Mouse (Mus musculus): Measurements from ENCODE around the gene Pop5. TPM values are rescaled to one million over a fixed set of nuclear protein-coding genes. Genes with fewer than 3 reads are reported as not detected.
A peak's percentile ranks its signal among the peaks of the same experiment; 100 is the strongest.

Gene Pop5
- polyA plus RNA-seq (2015; fragmentation: Nextera tagmentation; extraction: Ambion mirVana), result 117 and 127 TPM in 2 replicates

DNA sequence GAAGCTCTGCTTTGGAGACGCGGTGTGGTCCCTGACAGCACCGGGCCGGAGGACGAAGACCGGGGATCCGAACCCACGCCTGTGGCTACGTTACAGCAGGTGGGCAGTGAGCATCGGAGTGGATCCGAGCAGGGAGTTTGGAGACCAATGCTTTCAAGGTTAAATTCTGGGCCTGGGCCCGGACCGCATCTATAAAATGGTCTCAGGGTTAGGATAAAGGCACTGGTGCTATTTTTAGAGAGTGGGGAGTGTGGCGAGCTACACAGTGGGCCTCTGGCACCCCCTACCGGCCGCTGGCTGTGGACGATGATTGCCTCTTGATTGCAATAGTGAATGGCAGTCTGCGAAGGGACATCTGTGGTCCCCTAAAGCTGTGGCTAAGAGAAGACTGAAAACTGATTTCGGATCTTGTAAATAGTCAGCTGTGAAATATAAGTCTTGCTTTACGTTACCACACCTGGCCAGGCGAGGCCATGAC is at the start of gene Pop5:
Gene Pop5, plus strand, starts transcription at position 51 of the 478 bp plus-strand sequence.
- WGBS, result 1% methylated on average over 21 of the region's 21 CpGs
- H3K4me2 ChIP-seq, result peak within 1 kb of the TSS; percentile 79
- peak within 1 kb of the TSS; percentile 42 for H3K9ac ChIP-seq (replicated peaks)
- no peaks in the 10 kb centered on the region for H3K9me3 ChIP-seq (replicated peaks)
- H3K4me1 ChIP-seq, result peaks cover 31% of the 10 kb centered on the region
- H3K27ac ChIP-seq (replicated peaks), result peak within 1 kb of the TSS; percentile 74
- no peaks in the 10 kb centered on the region for H3K27me3 ChIP-seq (replicated peaks)
- H3K4me3 ChIP-seq (replicated peaks), result peak within 1 kb of the TSS; percentile 50
- peaks cover 9% of the 10 kb centered on the region for H3K36me3 ChIP-seq
- ATAC-seq (ENCODE audit: low FRiP score), result peak; percentile 76

DNA sequence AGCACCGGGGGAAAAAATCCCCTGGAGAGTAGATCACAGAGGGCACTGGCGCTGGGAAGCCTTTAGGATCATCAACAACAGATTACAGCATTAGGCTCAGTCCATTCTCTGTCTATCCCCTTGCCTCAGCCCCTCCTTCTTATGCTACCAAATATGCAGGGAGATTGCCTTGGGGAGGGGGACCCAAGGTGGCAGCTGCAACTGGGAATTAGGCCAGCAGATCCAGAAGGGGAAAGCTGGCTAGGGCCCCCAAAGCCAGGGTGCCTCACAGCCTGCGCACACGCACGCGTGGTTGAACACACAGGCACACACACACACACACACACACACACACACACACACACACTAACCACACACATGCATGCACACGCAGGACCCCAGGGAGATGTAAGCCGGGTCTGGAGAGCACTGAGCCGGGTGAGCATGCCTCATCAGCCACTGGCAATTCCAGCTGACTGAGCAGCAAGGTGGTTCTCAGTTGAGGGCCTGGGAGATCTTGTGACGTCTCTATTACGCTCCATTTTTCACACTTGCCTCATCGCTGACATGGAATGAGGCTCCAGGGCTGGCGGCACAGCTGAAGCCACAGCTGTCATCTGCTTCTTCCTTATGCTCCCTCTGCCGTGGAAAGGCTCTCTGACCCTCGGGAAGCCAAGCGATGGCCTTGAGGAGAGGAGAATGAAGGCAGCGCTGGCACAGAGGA is 49.1 kb upstream of the Pop5 start:
- Histone ChIP-seq H3K27me3 (replicated peaks) (peaks cover 5% of the 10 kb centered on the region; the same call in 1 of the 2 replicates), H3K36me3 (no peaks in the 10 kb centered on the region), H3K27ac (replicated peaks) (peak overlapping the region; percentile 70), H3K4me3 (replicated peaks) (0 out of 2 replicates have a peak overlapping the region, but pooled peaks have one; percentile 12), H3K9me3 (replicated peaks) (no peaks in the 10 kb centered on the region), H3K4me1 (peaks cover 75% of the 10 kb centered on the region), H3K9ac (replicated peaks) (peak overlapping the region; percentile 26; the same call in 1 of the 2 replicates), H3K4me2 (peak overlapping the region; percentile 45)
- whole genome bisulfite sequencing, result 21% methylated on average over 17 of the region's 17 CpGs
- ATAC-seq (ENCODE audit: low FRiP score), result peak; percentile 55; the same call in 1 of the 2 replicates

DNA sequence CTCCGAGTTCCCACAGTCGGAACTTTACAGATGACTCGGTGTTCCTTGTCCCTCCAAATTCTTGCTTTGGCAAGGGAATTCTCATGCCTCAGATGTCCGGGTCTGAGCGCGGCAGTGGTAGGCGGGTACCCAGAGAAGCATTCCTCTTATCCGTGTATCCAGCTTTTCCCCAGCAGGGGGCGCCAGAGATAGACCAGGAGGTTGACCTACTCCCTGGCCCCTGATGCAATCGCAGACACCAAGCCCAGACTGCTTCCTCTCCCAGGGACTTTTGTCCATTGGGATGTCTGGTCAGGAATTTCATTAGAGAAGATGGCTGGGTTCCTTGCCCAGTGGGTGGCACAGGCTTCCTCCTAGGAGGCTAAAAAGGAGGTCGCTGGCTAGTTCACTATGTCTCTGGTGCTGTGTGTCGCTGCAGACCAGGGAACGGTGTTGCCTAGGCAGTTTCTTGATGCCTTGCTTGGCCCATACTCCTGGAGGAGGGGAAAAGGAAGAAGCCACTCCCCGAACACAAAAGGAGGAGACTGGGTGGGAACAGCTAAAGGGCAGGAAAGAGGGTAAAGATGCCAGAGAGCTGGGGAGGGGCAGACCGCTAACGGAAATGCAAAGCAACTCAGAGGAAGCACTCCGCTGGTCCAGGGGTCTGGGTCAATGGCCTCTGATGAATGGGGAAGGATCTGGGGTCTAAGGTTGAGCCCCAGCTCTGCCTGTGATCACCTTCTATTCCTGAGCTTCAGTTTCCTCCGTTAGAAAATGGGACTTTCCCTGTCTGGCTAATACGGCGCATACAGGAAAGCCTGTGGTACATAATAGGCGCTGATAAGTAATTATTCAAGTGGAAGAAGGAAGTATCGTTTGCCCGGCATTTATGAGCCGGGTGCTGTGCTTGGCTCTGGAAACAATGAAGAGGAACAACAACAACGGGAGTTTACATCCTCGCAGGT is 48.2 kb upstream of the Pop5 start:
- peaks cover 5% of the 10 kb centered on the region; the same call in 1 of the 2 replicates for H3K27me3 ChIP-seq (replicated peaks)
- 0 out of 2 replicates have a peak overlapping the region, but pooled peaks have one; percentile 12 for H3K4me3 ChIP-seq (replicated peaks)
- peak; percentile 77 for ATAC-seq (ENCODE audit: low FRiP score)
- H3K9me3 ChIP-seq (replicated peaks), result no peaks in the 10 kb centered on the region
- WGBS, result 11% methylated on average over 26 of the region's 26 CpGs
- H3K36me3 ChIP-seq, result no peaks in the 10 kb centered on the region
- H3K4me2 ChIP-seq, result peak overlapping the region; percentile 45
- H3K27ac ChIP-seq (replicated peaks), result peak overlapping the region; percentile 70
- 0 out of 2 replicates have a peak overlapping the region, but pooled peaks have one; percentile 5 for H3K9ac ChIP-seq (replicated peaks)
- peaks cover 81% of the 10 kb centered on the region for H3K4me1 ChIP-seq

DNA sequence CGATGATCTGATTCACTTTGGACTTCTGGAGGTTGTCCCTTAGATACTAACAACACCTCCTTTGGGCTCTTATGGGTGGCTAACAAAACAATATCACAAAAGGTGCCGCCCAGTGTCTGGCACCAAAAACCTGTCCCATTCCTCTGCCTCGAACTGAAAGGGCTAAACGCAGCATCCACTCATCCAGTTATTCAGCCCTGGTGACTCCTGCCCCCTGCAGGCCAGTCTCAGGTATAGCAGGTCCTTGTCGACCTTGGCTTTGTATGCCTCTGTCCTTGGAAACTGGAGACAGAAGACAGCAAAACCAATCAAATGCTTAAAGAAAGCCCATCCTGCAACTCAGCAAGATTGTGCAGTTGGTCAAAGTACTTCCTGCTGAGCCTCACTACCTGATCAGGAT is 46.8 kb upstream of the Pop5 start:
- no peaks in the 10 kb centered on the region for H3K36me3 ChIP-seq
- no peak overlapping the region for H3K27ac ChIP-seq (replicated peaks)
- no peak overlapping the region for H3K4me3 ChIP-seq (replicated peaks)
- WGBS, result 48% methylated on average over 5 of the region's 5 CpGs
- H3K4me2 ChIP-seq, result no peak overlapping the region
- peaks cover 5% of the 10 kb centered on the region; the same call in 1 of the 2 replicates for H3K27me3 ChIP-seq (replicated peaks)
- ATAC-seq (ENCODE audit: low FRiP score), result no peak
- no peaks in the 10 kb centered on the region for H3K9me3 ChIP-seq (replicated peaks)
- H3K9ac ChIP-seq (replicated peaks), result no peak overlapping the region
- peaks cover 80% of the 10 kb centered on the region for H3K4me1 ChIP-seq

DNA sequence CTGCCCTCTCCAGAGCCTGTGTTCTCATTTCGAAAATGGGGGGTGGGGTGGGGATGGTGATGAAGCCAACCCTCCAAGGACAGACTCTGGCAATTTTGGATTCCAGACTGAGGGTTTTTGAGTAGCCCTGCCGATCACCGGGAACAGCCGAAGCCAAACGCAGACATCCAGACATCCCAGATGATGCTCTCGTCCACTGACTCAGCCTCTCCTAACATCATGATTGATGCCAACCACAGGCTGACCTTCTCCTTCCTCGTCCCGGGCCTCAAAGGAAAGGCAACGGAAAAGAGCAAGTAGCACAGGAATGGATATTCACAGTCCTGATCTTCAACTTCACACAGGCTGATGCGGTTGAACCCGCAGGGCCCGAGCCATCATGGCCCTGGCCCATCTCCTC is 45.6 kb upstream of the Pop5 start:
- 77% methylated on average over 12 of the region's 12 CpGs for WGBS
- no peak for ATAC-seq (ENCODE audit: low FRiP score)
- peaks cover 75% of the 10 kb centered on the region for H3K4me1 ChIP-seq
- peaks cover 5% of the 10 kb centered on the region; the same call in 1 of the 2 replicates for H3K27me3 ChIP-seq (replicated peaks)
- no peak overlapping the region for H3K27ac ChIP-seq (replicated peaks)
- H3K36me3 ChIP-seq, result no peaks in the 10 kb centered on the region
- no peak overlapping the region for H3K9ac ChIP-seq (replicated peaks)
- peak overlapping the region; percentile 9; the same call in 1 of the 2 replicates for H3K4me2 ChIP-seq
- H3K4me3 ChIP-seq (replicated peaks), result no peak overlapping the region
- no peaks in the 10 kb centered on the region for H3K9me3 ChIP-seq (replicated peaks)

DNA sequence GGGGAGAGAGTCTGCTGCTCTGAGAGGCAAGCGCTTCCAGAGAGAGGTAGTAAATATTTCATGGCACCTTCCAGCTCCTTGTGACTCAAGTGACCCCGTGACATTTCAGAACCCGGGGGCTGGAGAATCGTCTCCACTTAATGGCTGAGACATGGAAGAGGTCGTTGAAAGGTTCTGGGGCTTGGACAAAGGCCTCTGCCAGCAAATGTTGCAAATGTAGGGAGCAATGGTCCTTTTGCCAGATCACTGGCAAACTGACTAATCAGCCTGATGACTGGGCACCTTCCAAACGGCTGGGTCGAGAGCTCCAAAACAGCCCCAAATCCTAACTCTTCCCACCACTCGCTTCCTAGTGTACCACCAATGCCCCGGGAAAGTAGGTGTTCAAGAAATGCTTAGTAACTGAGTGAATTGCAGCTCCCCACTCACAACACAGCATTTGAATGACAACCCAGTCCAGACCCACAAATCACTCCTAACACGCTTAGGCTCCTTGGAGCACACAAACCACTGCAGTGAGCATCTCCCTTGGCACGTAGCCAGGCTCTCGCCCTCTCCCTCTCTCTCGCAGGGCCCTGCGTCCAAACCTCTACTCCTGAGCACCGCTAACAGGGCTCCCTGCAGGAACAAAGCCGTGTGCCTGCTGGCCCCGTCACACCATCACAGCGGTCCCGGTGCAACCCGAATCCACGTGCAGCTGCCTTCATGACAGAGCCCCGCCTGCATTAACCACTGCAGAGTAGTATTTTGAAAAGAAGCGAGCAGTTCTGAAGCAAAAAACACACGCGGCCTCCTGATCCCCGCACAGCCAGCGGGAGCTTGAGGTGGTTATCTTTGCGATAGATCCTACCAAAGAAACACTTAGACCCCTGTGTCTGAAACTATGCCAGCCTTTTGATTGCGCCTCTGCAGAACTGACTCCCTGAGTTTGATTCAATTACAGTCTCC is 43.5 kb upstream of the Pop5 start:
- H3K4me1 ChIP-seq, result peaks cover 55% of the 10 kb centered on the region
- no peaks in the 10 kb centered on the region for H3K9me3 ChIP-seq (replicated peaks)
- no peak for ATAC-seq (ENCODE audit: low FRiP score)
- 3% methylated on average over 29 of the region's 29 CpGs for WGBS
- peak overlapping the region; percentile 29; the same call in 1 of the 2 replicates for H3K27ac ChIP-seq (replicated peaks)
- H3K4me2 ChIP-seq, result peak overlapping the region; percentile 99
- H3K27me3 ChIP-seq (replicated peaks), result peaks cover 5% of the 10 kb centered on the region; the same call in 1 of the 2 replicates
- peak overlapping the region; percentile 68 for H3K4me3 ChIP-seq (replicated peaks)
- peak overlapping the region; percentile 82 for H3K9ac ChIP-seq (replicated peaks)
- H3K36me3 ChIP-seq, result no peaks in the 10 kb centered on the region

DNA sequence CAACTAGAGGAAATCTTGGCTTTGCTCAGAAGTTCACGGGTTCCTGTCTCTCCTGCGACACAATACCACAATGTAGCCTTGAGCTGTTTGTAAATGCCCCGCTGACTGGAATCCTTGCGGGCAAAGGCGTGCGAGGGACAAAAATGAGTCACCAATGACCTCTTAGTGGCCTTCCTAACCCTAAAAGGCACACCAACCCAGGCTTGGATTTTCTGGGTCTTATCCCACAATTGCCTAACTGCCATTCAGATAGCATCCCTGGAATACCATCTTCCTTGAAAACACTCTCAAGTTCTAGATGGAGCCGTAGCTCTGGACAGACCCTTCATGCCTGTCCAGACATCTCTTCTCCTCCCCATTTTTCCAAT is 42.8 kb upstream of the Pop5 start:
- Histone ChIP-seq H3K36me3 (no peaks in the 10 kb centered on the region), H3K9me3 (replicated peaks) (no peaks in the 10 kb centered on the region), H3K4me2 (peak overlapping the region; percentile 99), H3K4me1 (peaks cover 48% of the 10 kb centered on the region), H3K9ac (replicated peaks) (peak overlapping the region; percentile 82), H3K27ac (replicated peaks) (peak overlapping the region; percentile 81; the same call in 1 of the 2 replicates), H3K4me3 (replicated peaks) (peak overlapping the region; percentile 68), H3K27me3 (replicated peaks) (peaks cover 5% of the 10 kb centered on the region; the same call in 1 of the 2 replicates)
- no peak for ATAC-seq (ENCODE audit: low FRiP score)
- 9% methylated on average over 7 of the region's 7 CpGs for WGBS

DNA sequence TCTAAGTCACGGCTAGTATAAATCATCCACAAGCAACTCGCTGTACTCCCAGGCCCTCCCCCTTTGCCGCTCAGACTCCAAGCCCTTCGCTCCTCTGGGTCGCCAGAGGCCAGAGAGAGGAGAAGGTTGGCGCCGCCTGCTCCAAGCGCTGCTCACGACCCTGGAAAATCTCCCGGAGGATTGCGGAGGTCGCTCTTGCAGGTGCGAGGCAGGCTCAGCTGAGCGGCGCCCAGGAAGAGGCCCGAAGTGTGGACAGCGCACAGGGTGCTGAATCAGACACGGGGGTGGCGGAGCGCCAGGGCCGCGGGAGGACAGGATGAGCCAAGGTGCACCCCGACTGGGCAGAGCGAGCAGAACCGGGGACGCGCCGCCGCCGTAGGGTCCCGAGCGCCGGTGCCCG is 42.4 kb upstream of the Pop5 start:
- under 1% methylated on average over 34 of the region's 34 CpGs for WGBS
- Histone ChIP-seq H3K4me1 (peaks cover 46% of the 10 kb centered on the region), H3K4me3 (replicated peaks) (peak overlapping the region; percentile 68), H3K27me3 (replicated peaks) (peaks cover 5% of the 10 kb centered on the region; the same call in 1 of the 2 replicates), H3K27ac (replicated peaks) (peak overlapping the region; percentile 81), H3K4me2 (peak overlapping the region; percentile 99), H3K9ac (replicated peaks) (peak overlapping the region; percentile 82), H3K36me3 (no peaks in the 10 kb centered on the region), H3K9me3 (replicated peaks) (no peaks in the 10 kb centered on the region)
- ATAC-seq (ENCODE audit: low FRiP score), result 0 out of 2 replicates have a peak, but pooled peaks have one; percentile 7

DNA sequence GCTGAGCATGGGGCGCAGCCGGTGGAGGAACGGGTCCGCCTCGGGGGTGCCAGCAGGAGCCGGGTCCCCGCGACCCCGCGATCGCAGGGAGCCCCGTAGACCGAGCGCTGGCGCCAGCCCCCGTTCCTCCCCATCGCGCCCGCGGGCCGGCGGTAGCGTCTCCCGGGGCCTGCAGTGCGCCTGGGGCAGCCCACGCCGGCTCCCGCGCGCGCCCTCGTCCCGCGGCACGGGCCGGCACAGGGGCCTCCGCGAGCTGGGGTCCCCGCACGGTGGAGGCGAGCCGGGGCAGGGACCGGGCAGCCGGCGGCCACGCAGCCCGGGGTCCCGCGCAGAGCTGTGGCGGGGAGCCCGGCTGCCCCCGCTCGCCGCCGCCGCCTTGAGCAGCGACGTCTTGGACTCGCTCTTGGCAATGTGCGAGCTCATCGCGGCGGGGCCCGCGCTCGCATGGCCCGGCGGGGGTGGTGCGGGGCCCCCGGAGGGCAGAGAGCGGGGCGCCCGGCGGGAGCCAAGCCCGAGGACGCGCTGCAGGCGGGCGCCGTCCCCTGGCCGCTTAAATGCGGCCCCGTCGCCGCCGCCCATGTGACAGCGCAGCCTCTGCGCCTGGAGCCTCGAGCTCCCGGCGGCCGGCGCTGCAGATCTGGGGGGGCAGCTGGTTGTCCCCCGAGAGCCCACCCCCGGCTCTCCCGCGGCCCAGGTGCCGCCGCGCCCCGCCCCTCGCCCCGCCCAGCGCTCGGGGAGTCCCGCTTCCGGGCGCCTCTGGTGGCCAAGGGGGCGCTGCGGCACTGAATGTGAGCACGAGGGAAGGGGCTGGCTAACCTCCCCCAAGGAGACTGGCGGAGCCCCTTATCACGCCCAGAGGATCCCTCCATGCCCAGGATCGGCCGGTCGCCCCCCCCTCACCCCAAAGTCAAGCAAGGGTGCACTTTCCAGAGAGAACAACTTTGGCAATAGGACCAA is 41.7 kb upstream of the Pop5 start, which contains the start of gene Cabp1:
Gene Cabp1, minus strand, starts transcription at position 713 of the 957 bp plus-strand sequence.
- no peaks in the 10 kb centered on the region for H3K9me3 ChIP-seq (replicated peaks)
- peaks cover 42% of the 10 kb centered on the region for H3K4me1 ChIP-seq
- H3K4me3 ChIP-seq (replicated peaks), result peak within 1 kb of the TSS; percentile 68
- H3K27me3 ChIP-seq (replicated peaks), result peaks cover 5% of the 10 kb centered on the region; the same call in 1 of the 2 replicates
- peak; percentile 73 for ATAC-seq (ENCODE audit: low FRiP score)
- H3K36me3 ChIP-seq, result no peaks in the 10 kb centered on the region
- peak within 1 kb of the TSS; percentile 81 for H3K27ac ChIP-seq (replicated peaks)
- peak within 1 kb of the TSS; percentile 82 for H3K9ac ChIP-seq (replicated peaks)
- WGBS, result under 1% methylated on average over 95 of the region's 116 CpGs
- H3K4me2 ChIP-seq, result peak within 1 kb of the TSS; percentile 99

All from neural tube, embryonic 15.5 days (tissue).